Mouse (Mus musculus) cerebellum, postnatal 36 days (tissue): ENCODE results near the gene Ube2z.
"Not testable (repeated sequence)": the region's sequence is repeated elsewhere in the genome, so short reads cannot be mapped to it uniquely, and the experiment has no call there.

Source experiments
- DNase-seq, 2 experiments: peaks; one replicate each; pipeline ENCODE4 v3.0.0; 2021 to 2022; ENCODE audit warnings: mixed read lengths in 2 of 2

Gene Ube2z

GRCm38 (mm10) chr11:96065215-96065911, at the start of gene Ube2z:
Gene Ube2z, minus strand, starts transcription at chr11:96065388.
- DNase-seq, result peak; percentile 97 to 99

GRCm38 (mm10) chr11:96114077-96114476, 48.9 kb upstream of the Ube2z start:
- no peak for DNase-seq

GRCm38 (mm10) chr11:96111751-96112150, 46.6 kb upstream of the Ube2z start, which contains the start of gene Calcoco2:
Gene Calcoco2, minus strand, starts transcription at chr11:96111964.
- no peak for DNase-seq

- not testable (repeated sequence) for DNase-seq
Observed at GRCm38 (mm10) chr11:96110950-96111349, 45.8 kb upstream of the Ube2z start.

- no peak for DNase-seq
Observed at GRCm38 (mm10) chr11:96108376-96108775, 43.2 kb upstream of the Ube2z start.

GRCm38 (mm10) chr11:96093361-96093760, 28.2 kb upstream of the Ube2z start:
- DNase-seq, result peak; percentile 31 to 44

- DNase-seq, result no peak
Observed at GRCm38 (mm10) chr11:96092674-96093291, 27.6 kb upstream of the Ube2z start.

- DNase-seq, result no peak
Observed at GRCm38 (mm10) chr11:96091073-96091472, 25.9 kb upstream of the Ube2z start.

GRCm38 (mm10) chr11:96087981-96088380, 22.8 kb upstream of the Ube2z start:
- DNase-seq, result no peak

GRCm38 (mm10) chr11:96082682-96083081, 17.5 kb upstream of the Ube2z start:
- no peak for DNase-seq

- DNase-seq, result no peak
Observed at GRCm38 (mm10) chr11:96080736-96081135, 15.5 kb upstream of the Ube2z start.

GRCm38 (mm10) chr11:96076221-96077105, 11.3 kb upstream of the Ube2z start:
- DNase-seq, result peak in 1 of 2 experiments; percentile 6

GRCm38 (mm10) chr11:96075509-96076220, 10.5 kb upstream of the Ube2z start, which contains the start of gene Atp5g1:
Gene Atp5g1, minus strand, starts transcription at chr11:96075670.
- peak; percentile 97 to 99 for DNase-seq

GRCm38 (mm10) chr11:96075177-96075508, 10.0 kb upstream of the Ube2z start:
- peak in 1 of 2 experiments; percentile 34 for DNase-seq

GRCm38 (mm10) chr11:96074351-96075176, 9.4 kb upstream of the Ube2z start:
- DNase-seq, result peak; percentile 47 to 49

- peak; percentile 29 to 34 for DNase-seq
Observed at GRCm38 (mm10) chr11:96073295-96073993, 8.3 kb upstream of the Ube2z start.

GRCm38 (mm10) chr11:96071013-96071412, 5.8 kb upstream of the Ube2z start:
- no peak for DNase-seq

- no peak for DNase-seq
Observed at GRCm38 (mm10) chr11:96070353-96070752, 5.2 kb upstream of the Ube2z start.

- DNase-seq, result no peak
Observed at GRCm38 (mm10) chr11:96068231-96068630, 3.0 kb upstream of the Ube2z start.

- no peak for DNase-seq
Observed at GRCm38 (mm10) chr11:96064521-96065214, 520 bp downstream of the Ube2z start.
